Mouse (Mus musculus): Measurements from ENCODE around the gene Olfr1277. TPM values are rescaled to one million over a fixed set of nuclear protein-coding genes. Genes with fewer than 3 reads are reported as not detected.

The Olfr1277 gene
- polyA plus RNA-seq (2012; rRNA removed): not detected in 2 replicates

GRCm38 (mm10) chr2:111274006-111274405, at the start of gene Olfr1277:
TSS of gene Olfr1277 (minus strand) at chr2:111274106.

GRCm38 (mm10) chr2:111313717-111314116, 39.8 kb upstream of the Olfr1277 start, which contains the start of gene Olfr1280:
TSS of gene Olfr1280 (plus strand) at chr2:111314017.

GRCm38 (mm10) chr2:111300374-111300773, 26.5 kb upstream of the Olfr1277 start, which contains the start of gene Olfr1279:
TSS of gene Olfr1279 (plus strand) at chr2:111300635.

GRCm38 (mm10) chr2:111289836-111290235, 15.9 kb upstream of the Olfr1277 start, which contains the start of gene Olfr1278:
TSS of gene Olfr1278 (plus strand) at chr2:111290136.

GRCm38 (mm10) chr2:111254216-111254615, 19.7 kb downstream of the Olfr1277 start, which contains the start of gene Olfr1276:
TSS of gene Olfr1276 (plus strand) at chr2:111254516.

GRCm38 (mm10) chr2:111235186-111235585, 38.7 kb downstream of the Olfr1277 start, which contains the start of gene Olfr1275:
TSS of gene Olfr1275 (minus strand) at chr2:111235286.

GRCm38 (mm10) chr2:111229502-111229901, 44.4 kb downstream of the Olfr1277 start, which contains the start of gene 4930430A15Rik:
TSS of gene 4930430A15Rik (minus strand) at chr2:111229602.

Other genes with a start within 250 kb of the Olfr1277 start
- not detected in 2 replicates for gene Gm13941, start 168.1 kb downstream of the Olfr1277 start, polyA plus RNA-seq (2012; rRNA removed)
- not detected in 2 replicates for gene Gm15130, start 121.2 kb downstream of the Olfr1277 start, polyA plus RNA-seq (2012; rRNA removed)
- gene 4930430A15Rik, start 44.5 kb downstream of the Olfr1277 start, polyA plus RNA-seq (2012; rRNA removed): not detected in 2 replicates
- not detected in 2 replicates for gene Olfr1275, start 38.8 kb downstream of the Olfr1277 start, polyA plus RNA-seq (2012; rRNA removed)
- gene Olfr1276, start 19.6 kb downstream of the Olfr1277 start, polyA plus RNA-seq (2012; rRNA removed): not detected in 2 replicates
- gene Olfr1278, start 16.0 kb upstream of the Olfr1277 start, polyA plus RNA-seq (2012; rRNA removed): not detected in 2 replicates
- not detected in 2 replicates for gene Olfr1279, start 26.5 kb upstream of the Olfr1277 start, polyA plus RNA-seq (2012; rRNA removed)
- gene Olfr1280, start 39.9 kb upstream of the Olfr1277 start, polyA plus RNA-seq (2012; rRNA removed): not detected in 2 replicates
- not detected in 2 replicates for gene Olfr1281, start 52.4 kb upstream of the Olfr1277 start, polyA plus RNA-seq (2012; rRNA removed)
- not detected in 2 replicates for gene Olfr1282, start 62.0 kb upstream of the Olfr1277 start, polyA plus RNA-seq (2012; rRNA removed)
- not detected in 2 replicates for gene Olfr1283, start 92.7 kb upstream of the Olfr1277 start, polyA plus RNA-seq (2012; rRNA removed)
- not detected in 2 replicates for gene Olfr1284, start 101.4 kb upstream of the Olfr1277 start, polyA plus RNA-seq (2012; rRNA removed)
- gene Olfr1286, start 149.0 kb upstream of the Olfr1277 start, polyA plus RNA-seq (2012; rRNA removed): not detected in 2 replicates
- gene Olfr1287, start 175.0 kb upstream of the Olfr1277 start, polyA plus RNA-seq (2012; rRNA removed): not detected in 2 replicates
- gene Olfr1288, start 200.0 kb upstream of the Olfr1277 start, polyA plus RNA-seq (2012; rRNA removed): not detected in 2 replicates
- not detected in 2 replicates for gene Olfr1289, start 206.7 kb upstream of the Olfr1277 start, polyA plus RNA-seq (2012; rRNA removed)
- not detected in 2 replicates for gene Olfr1290, start 219.7 kb upstream of the Olfr1277 start, polyA plus RNA-seq (2012; rRNA removed)
- not detected in 2 replicates for gene Olfr1291-ps1, start 223.1 kb upstream of the Olfr1277 start, polyA plus RNA-seq (2012; rRNA removed)